Mouse (Mus musculus): ENCODE measurements around the gene Cntfr.

DNA sequence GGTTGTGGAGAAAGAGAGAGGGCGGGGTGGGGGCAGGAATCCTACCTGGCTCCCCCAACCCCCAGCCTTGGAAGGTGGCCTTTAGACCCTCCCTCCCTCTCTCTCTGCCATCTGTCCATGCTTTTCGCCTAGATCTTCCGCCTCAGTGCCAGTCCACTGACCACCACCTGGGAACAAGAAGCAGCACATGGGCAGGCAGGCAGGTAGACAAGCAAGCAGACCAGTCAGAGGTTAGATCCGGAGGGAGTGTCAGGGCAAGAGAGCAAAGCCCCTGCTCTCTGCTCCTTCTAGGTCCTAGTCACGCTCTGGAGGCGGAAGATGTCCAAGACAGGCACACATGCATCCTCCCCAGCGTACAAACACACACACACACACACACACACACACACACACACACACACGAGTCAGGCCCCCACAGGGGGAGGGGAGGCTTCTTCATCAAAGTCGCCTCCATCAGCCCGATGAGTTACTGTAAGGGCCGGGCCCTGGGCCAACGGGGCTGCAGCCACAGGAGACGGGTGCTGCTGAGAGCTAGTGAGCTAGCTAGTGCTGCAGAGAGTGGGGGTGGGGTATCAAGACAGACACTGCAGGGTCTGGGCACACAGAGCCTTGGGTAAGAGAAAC, 19.8 kb downstream of the Cntfr start:
- TF ChIP-seq CHD2 (IDR thresholded peaks at IDR 0.05; ENCODE audit: low read depth, low read length) (no peak), ZC3H11A (IDR thresholded peaks at IDR 0.05; ENCODE audit: borderline replicate concordance, low read depth, low read length) (no peak), ZNF384 (IDR thresholded peaks at IDR 0.05; ENCODE audit: low read depth, low read length) (no peak)
